Mouse (Mus musculus): Measurements from ENCODE around the gene Exosc9. TPM values are rescaled to one million over a fixed set of nuclear protein-coding genes. Genes with fewer than 3 reads are reported as not detected.

Exosc9 gene
- polyA plus RNA-seq (2015; fragmentation: Nextera tagmentation; extraction: Ambion mirVana): 30.2 and 33.5 TPM in 2 replicates

- no peaks in the 10 kb centered on the region for H3K4me1 ChIP-seq (replicated peaks; ENCODE audit: control insufficient read depth, insufficient read depth)
- peak within 1 kb of the TSS; percentile 85 for H3K4me2 ChIP-seq (replicated peaks; ENCODE audit: low read depth)
- under 1% methylated on average over 39 of the region's 39 CpGs for WGBS
- H3K4me3 ChIP-seq (ENCODE audit: low read depth, low read length): peak within 1 kb of the TSS; percentile 83
- H3K9ac ChIP-seq (ENCODE audit: low read length): peak within 1 kb of the TSS; percentile 78
- peak within 1 kb of the TSS; percentile 53; the same call in 1 of the 2 replicates for H3K27ac ChIP-seq (replicated peaks)
- ATAC-seq (ENCODE audit: low FRiP score, low TSS enrichment): peak; percentile 93
- no peaks in the 10 kb centered on the region for H3K9me3 ChIP-seq (ENCODE audit: control insufficient read depth, low read length)
- DNase-seq (ENCODE audit: low spot score): peak; percentile 94
- H3K36me3 ChIP-seq (ENCODE audit: control insufficient read depth, insufficient read depth, low read length): peaks cover 16% of the 10 kb centered on the region; the same call in 1 of the 2 replicates
- no peaks in the 10 kb centered on the region for H3K27me3 ChIP-seq (ENCODE audit: control insufficient read depth, insufficient read depth, low read length)
- TF ChIP-seq EP300 (optimal IDR thresholded peaks at IDR 0.05): no peak
- no peak for TF ChIP-seq CTCF (IDR thresholded peaks at IDR 0.05; ENCODE audit: low read depth)
Measured at GRCm38 (mm10) chr3:36552406-36553047, at the start of gene Exosc9. TSS of gene Exosc9 (plus strand) at chr3:36552606.

GRCm38 (mm10) chr3:36505306-36505705, 47.1 kb upstream of the Exosc9 start:
- Histone ChIP-seq H3K4me3 (ENCODE audit: low read depth, low read length) (no peak overlapping the region), H3K4me2 (replicated peaks; ENCODE audit: low read depth) (no peak overlapping the region), H3K27me3 (ENCODE audit: control insufficient read depth, insufficient read depth, low read length) (no peaks in the 10 kb centered on the region), H3K9me3 (ENCODE audit: control insufficient read depth, low read length) (no peaks in the 10 kb centered on the region), H3K27ac (replicated peaks) (no peak overlapping the region), H3K4me1 (replicated peaks; ENCODE audit: control insufficient read depth, insufficient read depth) (no peaks in the 10 kb centered on the region), H3K36me3 (ENCODE audit: control insufficient read depth, insufficient read depth, low read length) (no peaks in the 10 kb centered on the region), H3K9ac (ENCODE audit: low read length) (no peak overlapping the region)
- TF ChIP-seq CTCF (IDR thresholded peaks at IDR 0.05; ENCODE audit: low read depth) (no peak), EP300 (optimal IDR thresholded peaks at IDR 0.05) (no peak)
- DNase-seq (ENCODE audit: low spot score): no peak
- 75% methylated on average over 8 of the region's 8 CpGs for WGBS
- no peak for ATAC-seq (ENCODE audit: low FRiP score, low TSS enrichment)

- Histone ChIP-seq H3K4me1 (replicated peaks; ENCODE audit: control insufficient read depth, insufficient read depth) (no peaks in the 10 kb centered on the region), H3K9me3 (ENCODE audit: control insufficient read depth, low read length) (no peaks in the 10 kb centered on the region), H3K27ac (replicated peaks) (no peak overlapping the region), H3K9ac (ENCODE audit: low read length) (no peak overlapping the region), H3K4me2 (replicated peaks; ENCODE audit: low read depth) (no peak overlapping the region), H3K27me3 (ENCODE audit: control insufficient read depth, insufficient read depth, low read length) (no peaks in the 10 kb centered on the region), H3K36me3 (ENCODE audit: control insufficient read depth, insufficient read depth, low read length) (no peaks in the 10 kb centered on the region), H3K4me3 (ENCODE audit: low read depth, low read length) (no peak overlapping the region)
- ATAC-seq (ENCODE audit: low FRiP score, low TSS enrichment) (no peak), DNase-seq (ENCODE audit: low spot score) (no peak)
- no peak for TF ChIP-seq CTCF (IDR thresholded peaks at IDR 0.05; ENCODE audit: low read depth)
- no peak for TF ChIP-seq EP300 (optimal IDR thresholded peaks at IDR 0.05)
- WGBS: 55% methylated on average over 10 of the region's 10 CpGs
Measured at GRCm38 (mm10) chr3:36505809-36506735, 46.3 kb upstream of the Exosc9 start.

- Histone ChIP-seq H3K4me1 (replicated peaks; ENCODE audit: control insufficient read depth, insufficient read depth) (no peaks in the 10 kb centered on the region), H3K27ac (replicated peaks) (no peak overlapping the region), H3K9me3 (ENCODE audit: control insufficient read depth, low read length) (no peaks in the 10 kb centered on the region), H3K4me3 (ENCODE audit: low read depth, low read length) (no peak overlapping the region), H3K9ac (ENCODE audit: low read length) (no peak overlapping the region), H3K36me3 (ENCODE audit: control insufficient read depth, insufficient read depth, low read length) (no peaks in the 10 kb centered on the region), H3K27me3 (ENCODE audit: control insufficient read depth, insufficient read depth, low read length) (no peaks in the 10 kb centered on the region), H3K4me2 (replicated peaks; ENCODE audit: low read depth) (no peak overlapping the region)
- WGBS: 74% methylated on average over 6 of the region's 6 CpGs
- no peak for ATAC-seq (ENCODE audit: low FRiP score, low TSS enrichment)
- DNase-seq (ENCODE audit: low spot score): no peak
- TF ChIP-seq CTCF (IDR thresholded peaks at IDR 0.05; ENCODE audit: low read depth) (no peak), EP300 (optimal IDR thresholded peaks at IDR 0.05) (no peak)
Measured at GRCm38 (mm10) chr3:36511491-36511890, 40.9 kb upstream of the Exosc9 start.

DNA sequence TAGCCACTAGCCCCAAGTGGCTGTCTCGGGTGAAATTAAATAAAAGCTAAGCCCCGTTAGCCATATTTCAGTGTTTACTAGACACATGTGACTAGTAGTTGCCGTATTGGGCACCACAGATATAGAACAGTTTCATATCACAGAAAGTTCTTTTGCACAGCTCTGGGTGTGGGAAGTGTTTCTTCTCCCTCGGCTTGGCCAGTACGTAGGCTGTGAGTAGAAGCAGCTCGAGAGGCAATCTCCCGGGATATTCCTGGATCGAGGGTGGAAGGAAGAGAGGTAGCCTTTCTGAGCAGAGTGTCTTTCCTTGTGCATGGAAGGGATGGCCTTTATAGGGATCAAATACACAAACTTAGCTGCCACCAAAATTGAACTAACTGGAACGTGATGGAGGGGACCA, 36.2 kb upstream of the Exosc9 start:
- Histone ChIP-seq H3K9me3 (ENCODE audit: control insufficient read depth, low read length) (no peaks in the 10 kb centered on the region), H3K4me3 (ENCODE audit: low read depth, low read length) (no peak overlapping the region), H3K9ac (ENCODE audit: low read length) (no peak overlapping the region), H3K4me2 (replicated peaks; ENCODE audit: low read depth) (no peak overlapping the region), H3K27ac (replicated peaks) (no peak overlapping the region), H3K4me1 (replicated peaks; ENCODE audit: control insufficient read depth, insufficient read depth) (no peaks in the 10 kb centered on the region; the same call in 1 of the 2 replicates), H3K36me3 (ENCODE audit: control insufficient read depth, insufficient read depth, low read length) (no peaks in the 10 kb centered on the region), H3K27me3 (ENCODE audit: control insufficient read depth, insufficient read depth, low read length) (peaks cover 2% of the 10 kb centered on the region; the same call in 1 of the 2 replicates)
- DNase-seq (ENCODE audit: low spot score) (no peak), ATAC-seq (ENCODE audit: low FRiP score, low TSS enrichment) (no peak)
- 90% methylated on average over 9 of the region's 9 CpGs for WGBS
- TF ChIP-seq EP300 (optimal IDR thresholded peaks at IDR 0.05) (no peak), CTCF (IDR thresholded peaks at IDR 0.05; ENCODE audit: low read depth) (no peak)
